Mouse (Mus musculus) liver, adult 2 months (tissue): ENCODE results near the gene Dnajc7.

Experiments used
- CTCF ChIP-seq: fragments of 200-500 bp; IDR thresholded peaks from 2 replicates; pipeline ENCODE4 v1.5.1; 2011; ENCODE audit warnings: low read depth, low read length, control low read depth
- POLR2A ChIP-seq: fragments of 200-500 bp; IDR thresholded peaks from 2 replicates; pipeline ENCODE4 v1.6.1; 2011; ENCODE audit warnings: low read length, control low read depth; ENCODE audit not compliant: insufficient read depth; ENCODE audit errors: extremely low read depth

DNA sequence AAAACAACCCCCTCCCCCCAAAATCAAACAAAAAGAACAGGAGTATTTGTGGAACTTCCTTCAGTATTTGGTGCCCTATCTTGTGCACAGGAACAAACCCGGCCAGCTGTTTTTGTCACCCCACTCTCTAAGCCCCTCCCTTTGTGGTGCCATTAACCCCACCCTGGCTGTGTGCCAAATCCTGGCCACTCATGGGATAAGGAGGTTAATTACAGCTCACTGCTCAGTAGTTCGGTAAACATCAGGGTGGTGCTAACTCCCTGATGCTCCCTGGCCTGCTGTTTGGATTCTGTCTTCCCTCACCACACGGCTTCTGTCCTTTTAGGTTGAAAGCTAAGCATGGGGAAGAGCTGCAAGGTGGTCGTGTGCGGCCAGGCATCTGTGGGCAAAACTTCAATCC is 3.9 kb upstream of the Dnajc7 start:
- TF ChIP-seq CTCF (no peak), POLR2A (no peak)
